Mouse (Mus musculus): Measurements from ENCODE around the gene Odf2. TPM values are rescaled to one million over a fixed set of nuclear protein-coding genes. Genes with fewer than 3 reads are reported as not detected.

The Odf2 gene
- polyA plus RNA-seq, 1 experiment from 2014 or later = 66.2 TPM

GRCm38 (mm10) chr2:29940073-29940472 is 51.1 kb downstream of the Odf2 start:
- 93% methylated on average over 9 of the region's 9 CpGs for WGBS
- H3K9ac ChIP-seq (ENCODE audit: low read depth, low read length) = no peak overlapping the region
- H3K4me1 ChIP-seq (ENCODE audit: control insufficient read depth, insufficient read depth, low read length) = peaks cover 7% of the 10 kb centered on the region
- H3K27ac ChIP-seq (ENCODE audit: low read length) = no peak overlapping the region
- peaks cover 35% of the 10 kb centered on the region for H3K36me3 ChIP-seq (ENCODE audit: control insufficient read depth, insufficient read depth, low read length)
- no peaks in the 10 kb centered on the region for H3K27me3 ChIP-seq (ENCODE audit: control insufficient read depth, insufficient read depth, low read depth, low read length)
- H3K9me3 ChIP-seq (replicated peaks; ENCODE audit: control insufficient read depth, low read length, poor library complexity, severe bottlenecking) = no peaks in the 10 kb centered on the region
- no peak overlapping the region for H3K4me2 ChIP-seq (ENCODE audit: low read length)
- H3K4me3 ChIP-seq (ENCODE audit: low read depth, low read length) = no peak overlapping the region
- ATAC-seq = no peak

DNA sequence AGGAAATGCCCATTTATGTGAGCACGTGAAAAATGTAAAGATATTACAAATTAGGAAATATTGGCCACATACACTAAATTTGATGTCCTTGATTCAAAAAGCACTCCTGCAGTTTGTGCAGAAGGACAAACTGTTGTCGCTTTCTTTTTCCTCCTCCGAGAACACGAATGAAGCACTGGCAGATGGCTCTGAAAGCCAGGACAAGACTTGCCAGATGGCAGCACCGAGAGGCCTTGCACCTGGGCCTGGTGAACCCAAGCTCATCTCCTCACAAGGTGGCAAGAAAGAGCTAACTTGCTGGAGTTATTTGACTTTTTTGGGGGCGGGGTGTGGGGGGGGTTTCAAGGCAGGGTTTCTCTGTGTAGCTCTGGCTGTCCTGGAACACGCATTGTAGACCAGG is 51.8 kb downstream of the Odf2 start:
- ATAC-seq = no peak
- Histone ChIP-seq H3K27me3 (ENCODE audit: control insufficient read depth, insufficient read depth, low read depth, low read length) (no peaks in the 10 kb centered on the region), H3K4me3 (ENCODE audit: low read depth, low read length) (no peak overlapping the region), H3K9ac (ENCODE audit: low read depth, low read length) (no peak overlapping the region), H3K4me1 (ENCODE audit: control insufficient read depth, insufficient read depth, low read length) (peaks cover 5% of the 10 kb centered on the region), H3K9me3 (replicated peaks; ENCODE audit: control insufficient read depth, low read length, poor library complexity, severe bottlenecking) (no peaks in the 10 kb centered on the region), H3K27ac (ENCODE audit: low read length) (no peak overlapping the region), H3K36me3 (ENCODE audit: control insufficient read depth, insufficient read depth, low read length) (peaks cover 36% of the 10 kb centered on the region), H3K4me2 (ENCODE audit: low read length) (no peak overlapping the region)
- WGBS = 93% methylated on average over 7 of the region's 7 CpGs

- no peaks in the 10 kb centered on the region for H3K9me3 ChIP-seq (replicated peaks; ENCODE audit: control insufficient read depth, low read length, poor library complexity, severe bottlenecking)
- peaks cover 51% of the 10 kb centered on the region for H3K36me3 ChIP-seq (ENCODE audit: control insufficient read depth, insufficient read depth, low read length)
- H3K4me3 ChIP-seq (ENCODE audit: low read depth, low read length) = no peak overlapping the region
- no peaks in the 10 kb centered on the region for H3K4me1 ChIP-seq (ENCODE audit: control insufficient read depth, insufficient read depth, low read length)
- H3K27ac ChIP-seq (ENCODE audit: low read length) = no peak overlapping the region
- no peak overlapping the region for H3K9ac ChIP-seq (ENCODE audit: low read depth, low read length)
- H3K4me2 ChIP-seq (ENCODE audit: low read length) = no peak overlapping the region
- ATAC-seq = no peak
- H3K27me3 ChIP-seq (ENCODE audit: control insufficient read depth, insufficient read depth, low read depth, low read length) = no peaks in the 10 kb centered on the region
- 82% methylated on average over 1 of the region's 1 CpGs for WGBS
These were observed 55.7 kb downstream of the Odf2 start for GRCm38 (mm10) chr2:29944723-29945122.

DNA sequence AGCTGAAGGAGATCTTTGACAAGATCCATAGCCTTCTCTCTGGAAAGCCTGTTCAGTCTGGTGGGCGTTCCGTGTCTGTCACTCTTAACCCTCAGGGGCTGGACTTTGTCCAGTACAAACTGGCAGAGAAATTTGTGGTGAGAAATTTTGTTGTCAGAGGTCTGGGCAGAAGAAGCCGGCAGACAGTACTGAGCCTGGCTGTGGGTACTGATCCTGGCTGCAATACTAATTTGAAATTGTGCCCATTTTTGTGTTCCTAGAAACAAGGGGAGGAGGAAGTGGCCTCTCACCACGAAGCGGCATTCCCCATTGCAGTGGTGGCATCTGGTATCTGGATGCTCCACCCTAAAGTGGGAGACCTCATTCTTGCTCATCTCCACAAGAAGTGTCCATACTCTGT is 59.9 kb downstream of the Odf2 start:
- 98% methylated on average over 5 of the region's 5 CpGs for WGBS
- ATAC-seq = no peak
- H3K4me2 ChIP-seq (ENCODE audit: low read length) = no peak overlapping the region
- peaks cover 53% of the 10 kb centered on the region for H3K36me3 ChIP-seq (ENCODE audit: control insufficient read depth, insufficient read depth, low read length)
- H3K4me1 ChIP-seq (ENCODE audit: control insufficient read depth, insufficient read depth, low read length) = no peaks in the 10 kb centered on the region
- no peak overlapping the region for H3K4me3 ChIP-seq (ENCODE audit: low read depth, low read length)
- H3K9me3 ChIP-seq (replicated peaks; ENCODE audit: control insufficient read depth, low read length, poor library complexity, severe bottlenecking) = no peaks in the 10 kb centered on the region
- no peaks in the 10 kb centered on the region for H3K27me3 ChIP-seq (ENCODE audit: control insufficient read depth, insufficient read depth, low read depth, low read length)
- H3K9ac ChIP-seq (ENCODE audit: low read depth, low read length) = no peak overlapping the region
- H3K27ac ChIP-seq (ENCODE audit: low read length) = no peak overlapping the region

DNA sequence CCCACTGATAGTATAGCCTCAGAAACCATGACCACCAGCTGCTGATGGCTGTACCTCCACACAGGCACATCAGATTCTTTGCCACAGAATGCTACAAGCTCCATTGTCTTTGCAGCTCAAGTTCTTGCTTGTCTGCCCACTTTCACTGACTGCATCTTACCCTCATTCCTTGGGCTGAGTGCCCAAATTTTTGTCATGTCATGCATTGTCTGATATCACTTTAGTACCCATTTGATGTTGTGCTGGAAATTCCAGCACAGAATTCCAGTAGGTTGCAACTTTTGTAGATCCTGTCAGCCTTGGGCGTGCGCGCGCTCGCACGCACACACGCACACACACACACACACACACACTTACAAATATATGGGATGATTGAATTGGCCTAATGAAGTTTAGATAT is 72.2 kb downstream of the Odf2 start:
- Histone ChIP-seq H3K4me3 (ENCODE audit: low read depth, low read length) (no peak overlapping the region), H3K9me3 (replicated peaks; ENCODE audit: control insufficient read depth, low read length, poor library complexity, severe bottlenecking) (no peaks in the 10 kb centered on the region), H3K9ac (ENCODE audit: low read depth, low read length) (no peak overlapping the region), H3K4me2 (ENCODE audit: low read length) (no peak overlapping the region), H3K4me1 (ENCODE audit: control insufficient read depth, insufficient read depth, low read length) (peaks cover 7% of the 10 kb centered on the region), H3K36me3 (ENCODE audit: control insufficient read depth, insufficient read depth, low read length) (peaks cover 18% of the 10 kb centered on the region), H3K27ac (ENCODE audit: low read length) (no peak overlapping the region), H3K27me3 (ENCODE audit: control insufficient read depth, insufficient read depth, low read depth, low read length) (no peaks in the 10 kb centered on the region)
- WGBS = 98% methylated on average over 7 of the region's 7 CpGs
- no peak for ATAC-seq

DNA sequence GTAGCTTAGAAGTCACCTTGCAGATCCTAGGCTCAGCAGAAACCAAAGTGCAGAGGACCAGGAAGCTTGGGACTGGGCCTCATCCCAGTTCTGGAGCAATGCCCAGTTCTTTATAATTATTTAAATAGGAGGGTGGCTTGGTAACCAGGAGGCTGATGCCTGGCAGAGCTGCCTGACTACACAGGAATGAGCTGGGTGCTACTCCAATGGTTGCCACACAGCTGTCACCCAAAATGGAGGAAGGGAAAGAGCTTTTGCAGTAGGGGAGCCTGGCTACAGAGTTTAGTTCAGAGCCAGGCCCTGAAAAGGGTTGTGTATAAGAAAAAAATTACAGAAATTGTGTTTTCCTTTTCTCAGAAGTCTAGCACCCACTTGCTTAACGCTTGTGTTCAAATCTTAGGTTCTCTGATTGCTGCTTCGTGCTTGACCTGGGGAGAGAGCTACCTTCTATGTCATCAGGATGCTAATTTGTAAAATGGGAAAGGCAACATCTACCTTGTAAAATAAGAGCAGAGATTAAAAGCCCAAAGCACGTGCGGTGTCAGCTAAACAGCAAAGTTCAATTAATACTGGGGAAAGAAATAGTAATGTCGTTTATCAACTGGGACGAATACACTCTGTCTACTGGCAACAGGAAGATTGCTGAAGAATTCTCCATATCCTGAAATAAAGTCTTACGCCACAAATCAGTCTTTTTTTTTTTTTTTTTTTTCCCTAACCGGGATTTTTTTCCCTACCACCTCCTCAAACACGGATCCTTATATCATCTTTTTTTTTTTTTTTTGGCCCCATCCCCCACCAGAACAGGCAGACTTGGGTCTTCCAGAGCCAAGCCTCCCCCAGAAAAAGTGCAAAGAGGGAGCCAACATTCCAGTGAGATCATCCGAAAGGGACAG is 75.6 kb downstream of the Odf2 start:
- Histone ChIP-seq H3K27ac (ENCODE audit: low read length) (peak overlapping the region; percentile 95), H3K9ac (ENCODE audit: low read depth, low read length) (peak overlapping the region; percentile 97), H3K4me3 (ENCODE audit: low read depth, low read length) (peak overlapping the region; percentile 78), H3K27me3 (ENCODE audit: control insufficient read depth, insufficient read depth, low read depth, low read length) (no peaks in the 10 kb centered on the region), H3K4me2 (ENCODE audit: low read length) (peak overlapping the region; percentile 63), H3K9me3 (replicated peaks; ENCODE audit: control insufficient read depth, low read length, poor library complexity, severe bottlenecking) (no peaks in the 10 kb centered on the region), H3K36me3 (ENCODE audit: control insufficient read depth, insufficient read depth, low read length) (no peaks in the 10 kb centered on the region), H3K4me1 (ENCODE audit: control insufficient read depth, insufficient read depth, low read length) (peaks cover 36% of the 10 kb centered on the region)
- WGBS = 11% methylated on average over 10 of the region's 10 CpGs
- ATAC-seq = no peak

- H3K9ac ChIP-seq (ENCODE audit: low read depth, low read length) = peak within 1 kb of the TSS; percentile 97
- peak within 1 kb of the TSS; percentile 78 for H3K4me3 ChIP-seq (ENCODE audit: low read depth, low read length)
- under 1% methylated on average over 72 of the region's 82 CpGs for WGBS
- peaks cover 6% of the 10 kb centered on the region; the same call in 1 of the 2 replicates for H3K36me3 ChIP-seq (ENCODE audit: control insufficient read depth, insufficient read depth, low read length)
- H3K27ac ChIP-seq (ENCODE audit: low read length) = peak within 1 kb of the TSS; percentile 95
- no peaks in the 10 kb centered on the region for H3K9me3 ChIP-seq (replicated peaks; ENCODE audit: control insufficient read depth, low read length, poor library complexity, severe bottlenecking)
- H3K27me3 ChIP-seq (ENCODE audit: control insufficient read depth, insufficient read depth, low read depth, low read length) = no peaks in the 10 kb centered on the region
- peaks cover 44% of the 10 kb centered on the region for H3K4me1 ChIP-seq (ENCODE audit: control insufficient read depth, insufficient read depth, low read length)
- peak within 1 kb of the TSS; percentile 74 for H3K4me2 ChIP-seq (ENCODE audit: low read length)
- ATAC-seq = peak; percentile 99
These were observed 76.3 kb downstream of the Odf2 start, which contains the start of gene Sptan1 for GRCm38 (mm10) chr2:29965250-29965843. Gene Sptan1 (plus strand): TSS chr2:29965560.

DNA sequence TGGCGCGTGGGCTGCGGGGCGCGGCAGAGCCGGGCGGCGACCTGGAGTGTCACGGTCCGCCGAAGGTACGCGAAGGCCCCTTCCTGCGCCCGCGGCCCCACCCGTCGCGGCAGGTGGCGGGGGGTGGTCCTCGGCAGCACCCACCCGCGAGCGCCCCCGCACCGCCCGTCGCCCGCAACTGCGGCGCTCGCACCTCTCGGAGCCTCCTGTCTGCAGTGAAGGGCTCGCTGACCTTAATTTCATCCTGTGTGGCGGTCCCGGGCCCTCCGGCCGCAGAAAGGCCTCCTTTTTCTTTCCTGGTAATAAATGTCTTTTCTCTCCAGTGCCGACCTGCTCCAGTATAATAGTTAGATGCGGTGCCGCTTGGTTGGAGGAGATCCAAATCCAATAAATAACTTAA is 76.9 kb downstream of the Odf2 start:
- H3K27me3 ChIP-seq (ENCODE audit: control insufficient read depth, insufficient read depth, low read depth, low read length) = no peaks in the 10 kb centered on the region
- peak overlapping the region; percentile 78 for H3K4me3 ChIP-seq (ENCODE audit: low read depth, low read length)
- ATAC-seq = peak; percentile 61
- H3K9me3 ChIP-seq (replicated peaks; ENCODE audit: control insufficient read depth, low read length, poor library complexity, severe bottlenecking) = no peaks in the 10 kb centered on the region
- 0% methylated on average over 25 of the region's 41 CpGs for WGBS
- peak overlapping the region; percentile 74 for H3K4me2 ChIP-seq (ENCODE audit: low read length)
- H3K36me3 ChIP-seq (ENCODE audit: control insufficient read depth, insufficient read depth, low read length) = peaks cover 7% of the 10 kb centered on the region; the same call in 1 of the 2 replicates
- H3K9ac ChIP-seq (ENCODE audit: low read depth, low read length) = peak overlapping the region; percentile 97
- peaks cover 46% of the 10 kb centered on the region for H3K4me1 ChIP-seq (ENCODE audit: control insufficient read depth, insufficient read depth, low read length)
- H3K27ac ChIP-seq (ENCODE audit: low read length) = peak overlapping the region; percentile 95

DNA sequence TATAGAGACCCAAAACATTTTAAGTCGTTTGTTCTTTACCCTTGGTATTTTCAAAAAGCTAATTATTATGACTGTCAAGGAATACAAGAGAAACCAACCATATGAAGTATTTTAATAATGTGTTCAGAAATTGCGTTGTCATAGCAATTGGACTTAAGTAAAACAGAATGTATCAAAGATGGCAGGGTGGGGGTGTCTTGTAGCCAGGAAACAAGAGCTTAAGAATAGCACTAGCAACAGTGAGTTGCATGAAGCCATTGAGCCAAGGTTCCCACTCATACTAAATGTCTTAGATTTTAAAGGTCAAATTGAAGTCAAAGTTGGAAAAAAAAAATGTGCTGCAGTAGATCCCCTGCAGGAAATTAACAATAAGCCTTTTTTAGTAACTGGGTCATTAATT is 77.8 kb downstream of the Odf2 start:
- ATAC-seq = no peak
- peak overlapping the region; percentile 95 for H3K27ac ChIP-seq (ENCODE audit: low read length)
- H3K4me3 ChIP-seq (ENCODE audit: low read depth, low read length) = peak overlapping the region; percentile 78
- peaks cover 50% of the 10 kb centered on the region for H3K4me1 ChIP-seq (ENCODE audit: control insufficient read depth, insufficient read depth, low read length)
- H3K36me3 ChIP-seq (ENCODE audit: control insufficient read depth, insufficient read depth, low read length) = peaks cover 7% of the 10 kb centered on the region; the same call in 1 of the 2 replicates
- peak overlapping the region; percentile 74 for H3K4me2 ChIP-seq (ENCODE audit: low read length)
- H3K9ac ChIP-seq (ENCODE audit: low read depth, low read length) = peak overlapping the region; percentile 97
- no peaks in the 10 kb centered on the region for H3K27me3 ChIP-seq (ENCODE audit: control insufficient read depth, insufficient read depth, low read depth, low read length)
- WGBS = 70% methylated on average over 2 of the region's 2 CpGs
- H3K9me3 ChIP-seq (replicated peaks; ENCODE audit: control insufficient read depth, low read length, poor library complexity, severe bottlenecking) = no peaks in the 10 kb centered on the region
